13 mouse cellular contexts compared by ENCODE assay signal in the genomic region with DNA sequence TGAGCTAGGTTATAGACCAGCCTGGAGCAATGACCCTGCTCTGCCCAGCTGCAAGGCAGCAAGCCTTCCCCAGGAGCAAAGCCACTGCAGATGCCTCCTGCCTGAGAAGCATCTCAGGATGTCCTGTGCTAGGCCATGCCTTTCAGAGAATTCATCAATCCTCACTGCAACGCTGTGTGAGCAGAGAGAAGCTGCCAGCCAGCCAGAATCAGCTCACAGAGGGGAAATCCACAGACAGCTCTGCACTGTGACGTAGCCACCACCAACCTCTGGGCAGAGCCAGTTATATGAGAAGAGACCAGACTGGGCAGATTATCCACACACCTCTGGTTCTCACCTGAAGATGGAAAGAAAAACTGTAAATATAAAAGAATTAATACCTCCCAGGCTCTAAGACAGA.
DNase-seq lines count a peak whose midpoint lies in the region; ATAC-seq lines count a peak whose summit lies in the region.
"Had no signal": no experiment of that assay in that cellular context is flagged by ENCODE, and none has a peak within 500 bp of the region (broad histone marks: within the 10 kb centered on the region; RNA-seq: fewer than 3 reads in every experiment).

No protein-coding gene starts in this region.

- intact Hi-C loops in heart, postnatal 25 days (cut with DNase I) = no loop called here

- 0 out of 2 replicates have a peak overlapping the region, but pooled peaks have one; percentile 39 for H3K9ac ChIP-seq in forebrain, embryonic 13.5 days
- H3K9ac ChIP-seq in forebrain, embryonic 11.5 days (ENCODE audit: low read length) = no peak overlapping the region
- no peak overlapping the region for H3K9ac ChIP-seq in neural tube, embryonic 14.5 days (replicated peaks; ENCODE audit: low read depth, low read length)

- H3K9me3 ChIP-seq in forebrain, embryonic 13.5 days (replicated peaks) = no peaks in the 10 kb centered on the region
- H3K9me3 ChIP-seq in forebrain, embryonic 11.5 days (ENCODE audit: control insufficient read depth, low read length) = no peaks in the 10 kb centered on the region
- no peaks in the 10 kb centered on the region for H3K9me3 ChIP-seq in neural tube, embryonic 14.5 days (ENCODE audit: control insufficient read depth, low read length)
- H3K9me3 ChIP-seq: G1E had no signal

- no peak for ATAC-seq in forebrain, embryonic 13.5 days
- no peak for ATAC-seq in forebrain, embryonic 11.5 days (replicated peaks; ENCODE audit: low FRiP score)
- peak; percentile 67 for ATAC-seq in activated CD4-positive, CD25-positive, alpha-beta regulatory T cell, adult 4 months
- ATAC-seq in inflammation-experienced regulatory T-cells, adult 6 months = peak; percentile 51
- no peak for ATAC-seq in neural tube, embryonic 14.5 days (ENCODE audit: low read depth)

- DNase-seq in forebrain, embryonic 11.5 days (ENCODE audit: low spot score) = no peak
- DNase-seq in heart, postnatal 25 days (ENCODE audit: low spot score) = no peak
- DNase-seq in spleen, postnatal 4 days (ENCODE audit: low spot score in 2 of 2) = no peak
- DNase-seq in frontal cortex, postnatal 25 days (ENCODE audit: low spot score in 2 of 2) = no peak
- DNase-seq: layer of hippocampus, adult 9-11 months; thymus, adult 2 months had no signal

- H3K4me1 ChIP-seq in forebrain, embryonic 13.5 days = peaks cover 52% of the 10 kb centered on the region
- H3K4me1 ChIP-seq in forebrain, embryonic 11.5 days (replicated peaks; ENCODE audit: control insufficient read depth, insufficient read depth, low read length) = peaks cover 11% of the 10 kb centered on the region
- peaks cover 46% of the 10 kb centered on the region for H3K4me1 ChIP-seq in neural tube, embryonic 14.5 days (ENCODE audit: control insufficient read depth, insufficient read depth, low read length)

- 64% methylated on average over 2 of the region's 2 CpGs for WGBS in forebrain, embryonic 13.5 days
- WGBS in forebrain, embryonic 11.5 days = 77% methylated on average over 2 of the region's 2 CpGs
- WGBS in neural tube, embryonic 14.5 days = 38% methylated on average over 2 of the region's 2 CpGs

- H3K27ac ChIP-seq in forebrain, embryonic 13.5 days = peak overlapping the region; percentile 85
- no peak overlapping the region for H3K27ac ChIP-seq in forebrain, embryonic 11.5 days (ENCODE audit: low read depth, low read length)
- peak overlapping the region; percentile 52; the same call in 1 of the 2 replicates for H3K27ac ChIP-seq in neural tube, embryonic 14.5 days (ENCODE audit: low read depth, low read length)
- H3K27ac ChIP-seq: kidney, postnatal 0 days had no signal

- H3K4me3 ChIP-seq in forebrain, embryonic 13.5 days = no peak overlapping the region
- no peak overlapping the region for H3K4me3 ChIP-seq in forebrain, embryonic 11.5 days (ENCODE audit: low read depth, low read length)
- no peak overlapping the region for H3K4me3 ChIP-seq in neural tube, embryonic 14.5 days (ENCODE audit: low read depth, low read length)

- 0 out of 2 replicates have a peak, but pooled peaks cover 6% of the 10 kb centered on the region for H3K27me3 ChIP-seq in forebrain, embryonic 13.5 days
- no peaks in the 10 kb centered on the region; the same call in 1 of the 2 replicates for H3K27me3 ChIP-seq in forebrain, embryonic 11.5 days (ENCODE audit: control insufficient read depth, insufficient read depth, low read length)
- no peaks in the 10 kb centered on the region for H3K27me3 ChIP-seq in neural tube, embryonic 14.5 days (ENCODE audit: control insufficient read depth, insufficient read depth, low read length)

- no peak overlapping the region for H3K4me2 ChIP-seq in forebrain, embryonic 13.5 days
- H3K4me2 ChIP-seq in forebrain, embryonic 11.5 days (ENCODE audit: low read depth, low read length, severe bottlenecking) = no peak overlapping the region
- H3K4me2 ChIP-seq in neural tube, embryonic 14.5 days (ENCODE audit: low read depth, low read length) = no peak overlapping the region
- H3K4me2 ChIP-seq: liver, embryonic 11.5 days had no signal

- no peaks in the 10 kb centered on the region for H3K36me3 ChIP-seq in forebrain, embryonic 13.5 days (ENCODE audit: poor library complexity, severe bottlenecking)
- no peaks in the 10 kb centered on the region for H3K36me3 ChIP-seq in forebrain, embryonic 11.5 days (ENCODE audit: control insufficient read depth, insufficient read depth, low read length)
- no peaks in the 10 kb centered on the region for H3K36me3 ChIP-seq in neural tube, embryonic 14.5 days (ENCODE audit: control insufficient read depth, insufficient read depth, low read length)
- H3K36me3 ChIP-seq: G1E had no signal

Comparison
In these comparisons a context has a peak if more than half of its experiments do, and no peak if none do; other contexts are left out.
1. ATAC-seq: peak in activated CD4-positive, CD25-positive, alpha-beta regulatory T cell, adult 4 months (single experiment) and inflammation-experienced regulatory T-cells, adult 6 months (single experiment); none in forebrain, embryonic 13.5 days (single experiment), forebrain, embryonic 11.5 days (single experiment) and neural tube, embryonic 14.5 days (single experiment).